In genomic region chr6:116767738-116768522, GRCm38 (mm10) we compare ENCODE assay signal across 8 mouse cellular contexts. TPM values are rescaled to one million over a fixed set of nuclear protein-coding genes. Genes with fewer than 3 reads are reported as not detected.
A peak's percentile ranks its signal among the peaks of the same experiment; 100 is the strongest.
DNase-seq lines count a peak whose midpoint lies in the region; ATAC-seq lines count a peak whose summit lies in the region.

No protein-coding gene starts in this region.

- H3K27me3 ChIP-seq in forebrain, embryonic 14.5 days (replicated peaks; ENCODE audit: control insufficient read depth, insufficient read depth, low read length) = no peaks in the 10 kb centered on the region
- no peaks in the 10 kb centered on the region for H3K27me3 ChIP-seq in lung, embryonic 15.5 days

- H3K4me2 ChIP-seq in forebrain, embryonic 14.5 days (ENCODE audit: low read length) = no peak overlapping the region
- no peak overlapping the region for H3K4me2 ChIP-seq in lung, embryonic 15.5 days

- DNase-seq in MN1 (ENCODE audit: low spot score) = peak; percentile 60
- DNase-seq in cerebellum, adult 11 months = peak; percentile 34
- DNase-seq in forebrain, embryonic 14.5 days (ENCODE audit: low spot score) = peak; percentile 71
- DNase-seq in heart, postnatal 4 days = peak; percentile 90
- DNase-seq in layer of hippocampus, adult 11-12 months (ENCODE audit: low spot score) = peak; percentile 79
- peak; percentile 83 for DNase-seq in ovary, postnatal 14 days (ENCODE audit: low spot score)
- DNase-seq in thymus, postnatal 36 days = peak; percentile 31 to 44

- no peak overlapping the region for H3K4me3 ChIP-seq in forebrain, embryonic 14.5 days (ENCODE audit: low read depth, low read length)
- no peak overlapping the region for H3K4me3 ChIP-seq in lung, embryonic 15.5 days

- no peaks in the 10 kb centered on the region for H3K9me3 ChIP-seq in forebrain, embryonic 14.5 days (replicated peaks; ENCODE audit: control insufficient read depth, low read length)
- H3K9me3 ChIP-seq in lung, embryonic 15.5 days = no peaks in the 10 kb centered on the region

- no peak overlapping the region for H3K27ac ChIP-seq in forebrain, embryonic 14.5 days (ENCODE audit: low read depth, low read length)
- H3K27ac ChIP-seq in lung, embryonic 15.5 days = no peak overlapping the region

- no peaks in the 10 kb centered on the region for H3K36me3 ChIP-seq in forebrain, embryonic 14.5 days (ENCODE audit: control insufficient read depth, insufficient read depth, low read length)
- H3K36me3 ChIP-seq in lung, embryonic 15.5 days = no peaks in the 10 kb centered on the region

- H3K4me1 ChIP-seq in forebrain, embryonic 14.5 days (ENCODE audit: control insufficient read depth, insufficient read depth, low read length) = no peaks in the 10 kb centered on the region
- H3K4me1 ChIP-seq in lung, embryonic 15.5 days = peaks cover 3% of the 10 kb centered on the region; the same call in 1 of the 2 replicates

- ATAC-seq in forebrain, embryonic 14.5 days = peak; percentile 71; the same call in 1 of the 2 replicates
- peak; percentile 23; the same call in 1 of the 2 replicates for ATAC-seq in lung, embryonic 15.5 days (ENCODE audit: borderline replicate concordance, extremely low read depth, low FRiP score, low TSS enrichment)

- 39% methylated on average over 17 of the region's 17 CpGs for WGBS in forebrain, embryonic 14.5 days
- WGBS in lung, embryonic 15.5 days = 31% methylated on average over 17 of the region's 17 CpGs

- H3K9ac ChIP-seq in forebrain, embryonic 14.5 days (ENCODE audit: low read length) = no peak overlapping the region
- no peak overlapping the region for H3K9ac ChIP-seq in lung, embryonic 15.5 days

RNA-seq across cellular contexts. Expression of gene Tmem72, which starts 51.2 kb away (rescaled TPM):
- polyA plus RNA-seq in forebrain, embryonic 14.5 days (2014; fragmentation: Nextera tagmentation; extraction: Ambion mirVana) = 0.80 and 0.83 TPM in 2 replicates
- under 1 TPM; 0.17 to 0.29 TPM for total RNA-seq in heart, postnatal 4 days (2021)
- 0.01 and 0.05 TPM in 2 replicates for polyA plus RNA-seq in lung, embryonic 15.5 days (2015; fragmentation: Nextera tagmentation; extraction: Ambion mirVana)

Comparison
In these comparisons a context has a peak if more than half of its experiments do, and no peak if none do; other contexts are left out.
1. DNase-seq: peak in every context shown above with its lines; median percentile 90 in heart, postnatal 4 days; 83 in ovary, postnatal 14 days; 79 in layer of hippocampus, adult 11-12 months; 71 in forebrain, embryonic 14.5 days; 60 in MN1; 38 in thymus, postnatal 36 days; 34 in cerebellum, adult 11 months.